Mouse (Mus musculus): ENCODE data around the gene Mbd6. TPM values are rescaled to one million over a fixed set of nuclear protein-coding genes. Genes with fewer than 3 reads are reported as not detected.
A peak's percentile ranks its signal among the peaks of the same experiment; 100 is the strongest.

The Mbd6 gene
- polyA plus RNA-seq, 1 experiment from 2014 or later, result 13.5 TPM

DNA sequence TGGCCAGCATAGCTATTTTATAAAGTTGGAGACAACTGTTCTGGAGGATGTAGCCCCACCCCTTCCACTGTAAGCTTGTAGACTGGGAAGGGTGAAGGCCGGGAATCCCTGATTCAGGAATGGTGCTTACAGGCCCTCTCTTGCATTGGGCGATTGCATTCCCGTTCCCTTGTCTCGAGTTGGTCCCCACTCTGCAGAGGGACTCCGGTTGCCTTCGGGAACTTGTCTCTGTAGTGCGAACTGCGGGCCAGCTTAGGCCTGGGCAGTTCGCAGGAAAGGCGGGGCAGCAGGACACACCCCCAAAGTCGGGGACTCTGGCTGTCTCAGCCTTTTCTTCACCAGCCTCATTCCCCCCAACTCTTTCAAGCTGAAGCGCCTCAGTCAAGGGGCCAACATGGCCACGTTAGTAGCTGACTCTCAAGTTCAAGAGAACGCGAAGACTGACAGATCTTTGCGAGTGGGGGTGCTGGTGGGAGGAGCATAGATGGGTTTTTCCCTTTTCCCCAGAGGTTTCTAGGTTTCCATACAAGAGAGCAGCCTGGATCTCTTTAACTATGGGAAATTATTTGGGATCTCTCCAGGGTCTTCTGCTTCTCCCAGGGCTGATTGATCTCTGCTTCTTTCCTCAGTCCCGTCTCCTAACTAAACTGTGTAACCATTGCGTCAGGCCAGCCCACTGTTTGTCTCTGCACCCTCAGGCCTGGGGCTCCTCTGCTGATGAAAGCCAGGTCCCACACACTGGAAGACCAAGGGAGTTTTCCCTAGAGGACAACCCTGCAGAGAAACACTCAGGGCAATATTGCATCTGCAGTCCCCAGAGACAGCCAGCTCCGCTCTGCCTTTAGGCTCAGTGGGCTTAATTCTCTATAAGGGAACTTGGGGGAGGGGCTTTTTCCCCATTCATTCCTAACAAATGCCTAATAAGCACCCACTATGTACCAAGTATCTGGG, 2.4 kb upstream of the Mbd6 start:
- Histone ChIP-seq H3K27me3 (replicated peaks; ENCODE audit: insufficient read depth, low read length) (no peaks in the 10 kb centered on the region), H3K27ac (ENCODE audit: low read length) (peak overlapping the region; percentile 88), H3K9me3 (ENCODE audit: low read length) (no peaks in the 10 kb centered on the region), H3K36me3 (ENCODE audit: insufficient read depth, low read length) (peaks cover 21% of the 10 kb centered on the region; the same call in 1 of the 2 replicates), H3K9ac (replicated peaks; ENCODE audit: low read depth) (peak overlapping the region; percentile 61), H3K4me1 (ENCODE audit: insufficient read depth, low read depth, low read length) (peaks cover 24% of the 10 kb centered on the region), H3K4me3 (ENCODE audit: low read depth, low read length) (peak overlapping the region; percentile 74), H3K4me2 (replicated peaks; ENCODE audit: low read depth, low read length) (peak overlapping the region; percentile 69)
- ATAC-seq (peak; percentile 12), DNase-seq (ENCODE audit: low spot score) (peak; percentile 71)
- 4% methylated on average over 19 of the region's 19 CpGs for WGBS
- TF ChIP-seq EP300 (IDR thresholded peaks at IDR 0.05) (no peak; the same call in 1 of the 2 replicates), CTCF (IDR thresholded peaks at IDR 0.05) (no peak)

DNA sequence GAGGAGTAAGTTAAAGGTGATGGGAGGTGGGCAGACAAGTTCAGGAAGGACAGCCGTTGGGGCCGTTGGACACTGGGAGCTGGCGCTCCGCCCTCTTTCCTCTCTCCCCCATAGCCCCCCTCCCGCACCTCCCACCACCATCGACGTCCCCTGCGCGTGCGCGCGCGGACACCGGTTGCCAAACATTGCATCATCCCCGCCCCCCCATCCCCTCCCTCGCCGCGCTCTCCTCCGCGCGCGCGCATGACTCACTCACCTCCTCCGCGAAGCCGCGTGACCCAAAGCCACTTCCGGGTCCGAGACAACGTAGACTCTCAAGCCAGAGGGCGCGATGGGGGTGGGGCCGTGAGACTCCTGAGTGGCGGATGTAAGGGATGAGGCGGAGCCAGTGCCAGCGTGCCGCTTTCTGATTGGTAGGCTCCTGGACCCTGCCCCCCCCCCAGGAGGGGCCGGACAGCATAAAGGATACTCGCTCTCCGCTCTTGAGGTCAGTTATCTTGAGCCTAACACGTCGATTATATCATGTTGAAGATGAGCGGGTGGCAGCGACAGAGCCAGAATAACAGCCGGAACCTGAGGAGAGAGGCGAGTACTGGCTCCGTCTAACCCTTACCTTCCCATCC, 1.6 kb upstream of the Mbd6 start:
- Histone ChIP-seq H3K9ac (replicated peaks; ENCODE audit: low read depth) (peak overlapping the region; percentile 61), H3K36me3 (ENCODE audit: insufficient read depth, low read length) (peaks cover 19% of the 10 kb centered on the region; the same call in 1 of the 2 replicates), H3K9me3 (ENCODE audit: low read length) (no peaks in the 10 kb centered on the region), H3K4me3 (ENCODE audit: low read depth, low read length) (peak overlapping the region; percentile 74), H3K4me1 (ENCODE audit: insufficient read depth, low read depth, low read length) (peaks cover 24% of the 10 kb centered on the region), H3K27me3 (replicated peaks; ENCODE audit: insufficient read depth, low read length) (no peaks in the 10 kb centered on the region), H3K27ac (ENCODE audit: low read length) (peak overlapping the region; percentile 97), H3K4me2 (replicated peaks; ENCODE audit: low read depth, low read length) (peak overlapping the region; percentile 69)
- DNase-seq (ENCODE audit: low spot score) (peak; percentile 100), ATAC-seq (peak; percentile 89)
- WGBS, result 1% methylated on average over 38 of the region's 47 CpGs
- no peak for TF ChIP-seq CTCF (IDR thresholded peaks at IDR 0.05)
- peak; percentile 76; the same call in 1 of the 2 replicates for TF ChIP-seq EP300 (IDR thresholded peaks at IDR 0.05)

DNA sequence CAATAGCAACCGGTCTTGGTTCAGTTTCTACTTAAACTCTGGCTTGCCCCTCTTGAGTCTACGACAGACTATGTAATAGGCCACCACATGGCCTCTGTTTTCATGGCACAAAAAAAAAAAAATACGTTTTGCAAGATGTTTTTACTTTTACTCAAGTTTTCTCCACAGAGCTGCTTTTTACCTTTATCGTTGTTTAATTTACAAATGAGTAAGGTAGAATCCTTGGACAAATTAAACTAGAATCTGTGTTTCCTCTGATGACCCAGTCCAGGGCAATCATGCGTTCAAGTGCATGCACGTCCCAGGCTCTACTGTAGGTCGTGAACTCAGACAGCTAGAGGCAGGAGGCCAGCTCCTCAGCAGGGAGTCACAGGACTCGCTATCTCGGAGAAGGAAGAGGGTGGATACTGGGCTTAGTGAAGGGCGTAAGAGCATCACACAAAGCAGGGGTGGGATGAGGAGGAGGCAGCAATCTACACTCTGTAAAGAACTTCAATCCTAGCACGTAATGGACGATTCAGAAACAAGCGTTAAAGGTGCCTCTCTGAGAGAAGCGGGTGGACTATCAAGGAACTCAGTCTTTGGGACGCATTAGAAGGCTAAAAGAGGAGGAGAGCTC, 864 bp upstream of the Mbd6 start:
- H3K4me3 ChIP-seq (ENCODE audit: low read depth, low read length), result peak overlapping the region; percentile 74
- peak overlapping the region; percentile 97 for H3K27ac ChIP-seq (ENCODE audit: low read length)
- H3K9me3 ChIP-seq (ENCODE audit: low read length), result no peaks in the 10 kb centered on the region
- no peaks in the 10 kb centered on the region for H3K27me3 ChIP-seq (replicated peaks; ENCODE audit: insufficient read depth, low read length)
- peak; percentile 78 for DNase-seq (ENCODE audit: low spot score)
- H3K36me3 ChIP-seq (ENCODE audit: insufficient read depth, low read length), result peaks cover 19% of the 10 kb centered on the region; the same call in 1 of the 2 replicates
- no peak for TF ChIP-seq CTCF (IDR thresholded peaks at IDR 0.05)
- TF ChIP-seq EP300 (IDR thresholded peaks at IDR 0.05), result no peak
- H3K4me1 ChIP-seq (ENCODE audit: insufficient read depth, low read depth, low read length), result peaks cover 24% of the 10 kb centered on the region
- peak; percentile 3; the same call in 1 of the 2 replicates for ATAC-seq
- 2% methylated on average over 15 of the region's 15 CpGs for WGBS
- H3K4me2 ChIP-seq (replicated peaks; ENCODE audit: low read depth, low read length), result peak overlapping the region; percentile 65
- peak overlapping the region; percentile 68 for H3K9ac ChIP-seq (replicated peaks; ENCODE audit: low read depth)

DNA sequence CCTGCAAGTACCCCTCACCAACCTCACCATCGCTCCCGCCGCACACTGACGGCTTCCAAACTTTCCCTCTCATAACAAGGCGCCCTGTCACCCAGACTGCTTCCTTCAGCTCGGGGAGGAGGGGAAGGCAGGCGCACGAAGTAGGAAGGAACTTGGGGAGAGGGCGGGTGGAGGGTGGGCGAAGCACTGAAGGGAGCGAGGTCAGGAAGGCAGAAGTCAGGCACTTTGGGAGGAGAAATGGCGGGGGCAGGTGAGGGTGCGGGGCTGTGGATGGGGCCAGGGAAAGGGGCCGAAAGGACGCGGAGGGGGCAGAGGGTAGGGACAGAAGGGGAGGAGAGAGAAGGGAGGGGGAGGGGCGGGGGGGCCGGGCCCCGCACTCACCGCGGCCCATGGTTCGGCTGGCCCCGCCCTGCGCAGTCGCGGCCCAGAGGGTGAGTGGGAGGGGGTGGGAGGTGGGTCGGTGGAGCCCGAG, 454 bp downstream of the Mbd6 start:
- Histone ChIP-seq H3K27me3 (replicated peaks; ENCODE audit: insufficient read depth, low read length) (no peaks in the 10 kb centered on the region), H3K4me2 (replicated peaks; ENCODE audit: low read depth, low read length) (peak overlapping the region; percentile 65), H3K4me3 (ENCODE audit: low read depth, low read length) (peak overlapping the region; percentile 74), H3K27ac (ENCODE audit: low read length) (peak overlapping the region; percentile 97), H3K4me1 (ENCODE audit: insufficient read depth, low read depth, low read length) (peaks cover 24% of the 10 kb centered on the region), H3K9ac (replicated peaks; ENCODE audit: low read depth) (peak overlapping the region; percentile 68), H3K9me3 (ENCODE audit: low read length) (no peaks in the 10 kb centered on the region), H3K36me3 (ENCODE audit: insufficient read depth, low read length) (peaks cover 24% of the 10 kb centered on the region)
- peak; percentile 7 for ATAC-seq
- peak; percentile 85 for DNase-seq (ENCODE audit: low spot score)
- 0% methylated on average over 15 of the region's 28 CpGs for WGBS
- TF ChIP-seq EP300 (IDR thresholded peaks at IDR 0.05) (no peak), CTCF (IDR thresholded peaks at IDR 0.05) (no peak)

DNA sequence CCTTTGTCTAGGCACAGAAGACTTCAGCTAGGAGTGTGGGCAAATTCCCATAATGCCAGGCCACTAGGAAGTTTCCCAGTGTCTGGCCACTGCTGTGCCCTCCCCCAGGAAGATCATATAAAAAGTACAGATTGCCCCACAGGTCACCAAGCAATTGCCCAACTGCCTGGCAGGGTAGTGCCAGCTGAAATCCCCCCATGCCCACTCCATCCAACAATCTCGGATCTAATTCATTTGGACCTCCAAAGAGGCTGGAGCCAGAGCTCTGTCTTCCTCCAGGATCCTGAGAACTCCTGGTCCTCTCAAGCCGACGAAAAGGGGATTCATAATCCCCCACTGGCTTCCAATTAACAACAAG, 903 bp downstream of the Mbd6 start:
- WGBS, result 0% methylated on average over 3 of the region's 3 CpGs
- H3K4me1 ChIP-seq (ENCODE audit: insufficient read depth, low read depth, low read length), result peaks cover 24% of the 10 kb centered on the region
- peak; percentile 27 for DNase-seq (ENCODE audit: low spot score)
- TF ChIP-seq EP300 (IDR thresholded peaks at IDR 0.05), result no peak
- TF ChIP-seq CTCF (IDR thresholded peaks at IDR 0.05), result no peak
- no peak for ATAC-seq
- no peaks in the 10 kb centered on the region for H3K9me3 ChIP-seq (ENCODE audit: low read length)
- H3K36me3 ChIP-seq (ENCODE audit: insufficient read depth, low read length), result peaks cover 28% of the 10 kb centered on the region
- peak overlapping the region; percentile 97 for H3K27ac ChIP-seq (ENCODE audit: low read length)
- H3K9ac ChIP-seq (replicated peaks; ENCODE audit: low read depth), result peak overlapping the region; percentile 68
- H3K4me3 ChIP-seq (ENCODE audit: low read depth, low read length), result peak overlapping the region; percentile 74
- H3K4me2 ChIP-seq (replicated peaks; ENCODE audit: low read depth, low read length), result peak overlapping the region; percentile 65
- H3K27me3 ChIP-seq (replicated peaks; ENCODE audit: insufficient read depth, low read length), result no peaks in the 10 kb centered on the region
